Mouse (Mus musculus) liver, embryonic 15.5 days (tissue): ENCODE results near the gene Gm21188. TPM values are rescaled to one million over a fixed set of nuclear protein-coding genes. Genes with fewer than 3 reads are reported as not detected.
A peak's percentile ranks its signal among the peaks of the same experiment; 100 is the strongest.
"Not testable (repeated sequence)": the region's sequence is repeated elsewhere in the genome, so short reads cannot be mapped to it uniquely, and the experiment has no call there.

Experiments used
- ATAC-seq: fragments of 200-750 bp; cut with Nextera tagmentation; 2 replicates; pipeline ENCODE4 v1.8.0; 2017; ENCODE audit warnings: moderate number of reproducible peaks, mild to moderate bottlenecking, moderate library complexity; ENCODE audit not compliant: insufficient read depth
- H3K27ac ChIP-seq: fragments of 300-500 bp; sonication (generic); replicated peaks from 2 replicates; pipeline ENCODE4 v1.5.1; 2015; ENCODE audit warnings: mild to moderate bottlenecking, inconsistent platforms
- H3K27me3 ChIP-seq: fragments of 300-500 bp; sonication (generic); 2 replicates; pipeline ENCODE4 v1.6.1; 2015; ENCODE audit warnings: mild to moderate bottlenecking, inconsistent platforms
- H3K36me3 ChIP-seq: fragments of 300-500 bp; sonication (generic); replicated peaks from 2 replicates; pipeline ENCODE4 v1.6.1; 2015; ENCODE audit warnings: moderate library complexity, mild to moderate bottlenecking, inconsistent platforms
- H3K4me1 ChIP-seq: fragments of 300-500 bp; sonication (generic); replicated peaks from 2 replicates; pipeline ENCODE4 v1.6.1; 2015; ENCODE audit warnings: inconsistent platforms
- H3K4me2 ChIP-seq: fragments of 300-500 bp; sonication (generic); 2 replicates; pipeline ENCODE4 v1.6.1; 2015; ENCODE audit warnings: moderate library complexity, mild to moderate bottlenecking, inconsistent platforms
- H3K4me3 ChIP-seq: fragments of 300-500 bp; sonication (generic); replicated peaks from 2 replicates; pipeline ENCODE4 v1.5.1; 2015; ENCODE audit warnings: mild to moderate bottlenecking, inconsistent platforms
- H3K9ac ChIP-seq: fragments of 300-500 bp; sonication (generic); 2 replicates; pipeline ENCODE4 v1.6.1; 2015; ENCODE audit warnings: moderate library complexity, mild to moderate bottlenecking, inconsistent platforms
- H3K9me3 ChIP-seq: fragments of 300-500 bp; sonication (generic); replicated peaks from 2 replicates; pipeline ENCODE4 v1.6.1; 2016; ENCODE audit warnings: inconsistent platforms
- WGBS: fragments of 180-500 bp; shearing (Covaris S2); methylation state at CpG from one replicate; pipeline ENCODE4 v1.1.7; 2015; ENCODE audit warnings: mixed read lengths; ENCODE audit not compliant: insufficient replicate concordance; 5-methylcytosine and 5-hydroxymethylcytosine counted together
- polyA plus RNA-seq: library from polyadenylated mRNA; unstranded; fragments of >200 nt; fragmentation: Nextera tagmentation; extraction: Ambion mirVana; gene quantifications from 2 replicates; pipeline ENCODE4 v1.2.1, GENCODE M21; 2015

Gm21188 gene
- 0.35 and 0.43 TPM in 2 replicates for polyA plus RNA-seq

- not testable (repeated sequence) for H3K4me2 ChIP-seq, H3K4me3 ChIP-seq, ATAC-seq, H3K9ac ChIP-seq, H3K27me3 ChIP-seq, H3K4me1 ChIP-seq, H3K27ac ChIP-seq, H3K36me3 ChIP-seq, H3K9me3 ChIP-seq
Observed at GRCm38 (mm10) chr13:120052085-120052484, at the start of gene Gm21188. Gene Gm21188, minus strand, starts transcription at chr13:120052194.

- H3K27me3 ChIP-seq, H3K27ac ChIP-seq, H3K36me3 ChIP-seq, H3K9ac ChIP-seq, H3K9me3 ChIP-seq, H3K4me1 ChIP-seq, ATAC-seq, H3K4me3 ChIP-seq, H3K4me2 ChIP-seq: not testable (repeated sequence)
- no CpG with 5 or more reads among the region's 5 CpGs for WGBS
Observed at GRCm38 (mm10) chr13:120099327-120099726, 47.3 kb upstream of the Gm21188 start.

GRCm38 (mm10) chr13:120096938-120097256 is 44.9 kb upstream of the Gm21188 start:
- not testable (repeated sequence) for H3K4me1 ChIP-seq, H3K36me3 ChIP-seq, ATAC-seq, H3K9ac ChIP-seq, H3K9me3 ChIP-seq, H3K27ac ChIP-seq, H3K27me3 ChIP-seq, H3K4me3 ChIP-seq, H3K4me2 ChIP-seq
- WGBS, result 2% methylated on average over 8 of the region's 13 CpGs

- under 1% methylated on average over 26 of the region's 38 CpGs for WGBS
- H3K4me1 ChIP-seq, H3K36me3 ChIP-seq, H3K9me3 ChIP-seq, H3K27me3 ChIP-seq, H3K27ac ChIP-seq, H3K9ac ChIP-seq, ATAC-seq: not testable (repeated sequence)
- peak overlapping the region; percentile 21; the same call in 1 of the 2 replicates for H3K4me3 ChIP-seq
- H3K4me2 ChIP-seq, result peak overlapping the region; percentile 33
Observed at GRCm38 (mm10) chr13:120096241-120096937, 44.4 kb upstream of the Gm21188 start.

GRCm38 (mm10) chr13:120092950-120093349 is 41.0 kb upstream of the Gm21188 start:
- not testable (repeated sequence) for H3K9me3 ChIP-seq
- no CpG with 5 or more reads among the region's 13 CpGs for WGBS

GRCm38 (mm10) chr13:120079644-120080043 is 27.6 kb upstream of the Gm21188 start:
- H3K4me1 ChIP-seq, ATAC-seq, H3K9me3 ChIP-seq, H3K4me3 ChIP-seq, H3K9ac ChIP-seq, H3K27ac ChIP-seq, H3K27me3 ChIP-seq, H3K36me3 ChIP-seq, H3K4me2 ChIP-seq: not testable (repeated sequence)
- WGBS, result no CpG with 5 or more reads among the region's 1 CpGs

More at GRCm38 (mm10) chr13:120092950-120093349, 41.0 kb upstream of the Gm21188 start:
- H3K4me3 ChIP-seq, H3K36me3 ChIP-seq, H3K4me2 ChIP-seq, H3K27me3 ChIP-seq, H3K27ac ChIP-seq, H3K9ac ChIP-seq, H3K4me1 ChIP-seq, ATAC-seq: not testable (repeated sequence)

- H3K36me3 ChIP-seq, H3K4me1 ChIP-seq, H3K27me3 ChIP-seq, H3K27ac ChIP-seq, H3K4me3 ChIP-seq, H3K4me2 ChIP-seq, ATAC-seq, H3K9ac ChIP-seq, H3K9me3 ChIP-seq: not testable (repeated sequence)
- WGBS, result no CpG with 5 or more reads among the region's 13 CpGs
Observed at GRCm38 (mm10) chr13:120070878-120071277, 18.9 kb upstream of the Gm21188 start.

GRCm38 (mm10) chr13:120070012-120070598 is 18.1 kb upstream of the Gm21188 start:
- WGBS, result no CpG with 5 or more reads among the region's 12 CpGs
- not testable (repeated sequence) for ATAC-seq

GRCm38 (mm10) chr13:120063439-120064089 is 11.6 kb upstream of the Gm21188 start:
- H3K36me3 ChIP-seq, H3K4me2 ChIP-seq, H3K27ac ChIP-seq, H3K9me3 ChIP-seq, H3K4me3 ChIP-seq, H3K4me1 ChIP-seq, H3K27me3 ChIP-seq, ATAC-seq, H3K9ac ChIP-seq: not testable (repeated sequence)
- no CpG with 5 or more reads among the region's 22 CpGs for WGBS

More at GRCm38 (mm10) chr13:120070012-120070598, 18.1 kb upstream of the Gm21188 start:
- H3K27ac ChIP-seq, H3K9ac ChIP-seq, H3K27me3 ChIP-seq, H3K36me3 ChIP-seq, H3K4me3 ChIP-seq, H3K9me3 ChIP-seq, H3K4me1 ChIP-seq, H3K4me2 ChIP-seq: not testable (repeated sequence)

- H3K4me1 ChIP-seq, H3K9ac ChIP-seq, H3K27ac ChIP-seq, H3K36me3 ChIP-seq, H3K27me3 ChIP-seq, ATAC-seq, H3K4me2 ChIP-seq, H3K9me3 ChIP-seq, H3K4me3 ChIP-seq: not testable (repeated sequence)
- WGBS, result no CpG with 5 or more reads among the region's 4 CpGs
Observed at GRCm38 (mm10) chr13:120062903-120063302, 10.9 kb upstream of the Gm21188 start.

GRCm38 (mm10) chr13:120048608-120049007 is 3.4 kb downstream of the Gm21188 start:
- not testable (repeated sequence) for H3K4me1 ChIP-seq, H3K9me3 ChIP-seq, H3K27me3 ChIP-seq, H3K4me3 ChIP-seq, H3K4me2 ChIP-seq, H3K27ac ChIP-seq, ATAC-seq, H3K9ac ChIP-seq, H3K36me3 ChIP-seq
- no CpG with 5 or more reads among the region's 5 CpGs for WGBS
